16 mouse cellular contexts compared by ENCODE assay signal in genomic region chr5:101776528-101776927, GRCm38 (mm10).
"Had no signal": no experiment of that assay in that cellular context is flagged by ENCODE, and none has a peak within 500 bp of the region (broad histone marks: within the 10 kb centered on the region; RNA-seq: fewer than 3 reads in every experiment).

No protein-coding gene starts in this region.

- DNase-seq: retina, postnatal 1 day; right cerebral cortex, adult 18-20 months; right cerebral cortex, postnatal 14 days; right cerebral cortex, postnatal 25 days; right cerebral cortex, postnatal 4 days; spleen, adult 18-20 months; thymus, adult 18-20 months; thymus, adult 2 months; thymus, postnatal 14 days; thymus, postnatal 25 days; thymus, postnatal 36 days; thymus, postnatal 4 days had no signal

- H3K9me3 ChIP-seq: neural tube, embryonic 13.5 days; neural tube, embryonic 15.5 days; stomach, embryonic 15.5 days had no signal

- H3K27ac ChIP-seq: neural tube, embryonic 13.5 days; neural tube, embryonic 15.5 days; stomach, embryonic 15.5 days; stomach, postnatal 0 days had no signal

- H3K9ac ChIP-seq: neural tube, embryonic 13.5 days; neural tube, embryonic 15.5 days; stomach, embryonic 15.5 days had no signal

- H3K4me2 ChIP-seq: neural tube, embryonic 13.5 days; neural tube, embryonic 15.5 days; stomach, embryonic 15.5 days had no signal

- H3K27me3 ChIP-seq: neural tube, embryonic 15.5 days; stomach, embryonic 15.5 days had no signal

- H3K4me1 ChIP-seq: neural tube, embryonic 13.5 days had no signal

- H3K4me3 ChIP-seq: neural tube, embryonic 13.5 days; neural tube, embryonic 15.5 days; stomach, embryonic 15.5 days had no signal

- H3K36me3 ChIP-seq: neural tube, embryonic 13.5 days; neural tube, embryonic 15.5 days; stomach, embryonic 15.5 days had no signal
